Mouse (Mus musculus) CH12.LX (cell line): ENCODE measurements at regions not wholly inside any gene's neighbourhood (a gene's known extent, or its start where the extent isn't known, plus 50 kb on each side); places are given as distances from the start of the nearest gene placed in this dataset.

ENCODE experiments used
- DNase-seq: peaks from one replicate; pipeline ENCODE4 v3.0.0-alpha.2; 2013; ENCODE audit errors: extremely low read depth
- H3K27ac ChIP-seq: 2 replicates; pipeline ENCODE4 v1.5.1; 2012; ENCODE audit warnings: low read depth, mild to moderate bottlenecking, control low read depth, moderate library complexity; ENCODE audit not compliant: insufficient read depth
- H3K27me3 ChIP-seq: replicated peaks from 2 replicates; pipeline ENCODE3; 2012; ENCODE audit warnings: inconsistent platforms
- H3K36me3 ChIP-seq, 2 experiments: replicated peaks in 1 of 2; 2 replicates each; pipeline versions ENCODE3 to v1.6.1; 2012; ENCODE audit warnings: inconsistent platforms in 1 of 2, low read length in 1 of 2, mild to moderate bottlenecking in 1 of 2, mixed read lengths in 1 of 2, moderate library complexity in 1 of 2; ENCODE audit not compliant: control insufficient read depth in 1 of 2, insufficient read depth in 1 of 2
- H3K4me1 ChIP-seq, 2 experiments: 2 replicates each; pipeline ENCODE4 v1.6.1; 2012; ENCODE audit warnings: inconsistent platforms in 1 of 2, moderate library complexity in 1 of 2; ENCODE audit not compliant: insufficient read depth in 2 of 2, control insufficient read depth in 1 of 2
- H3K4me2 ChIP-seq: 2 replicates; pipeline ENCODE4 v1.6.1; 2012; ENCODE audit warnings: low read depth, mild to moderate bottlenecking, control low read depth; ENCODE audit not compliant: poor library complexity, insufficient read depth, severe bottlenecking
- H3K4me3 ChIP-seq, 3 experiments: fragments of 150-350 bp in 1 of 3; sonication (generic) in 1 of 3; replicated peaks in 1 of 3; 2 replicates each; pipeline versions ENCODE3 to v1.5.1; 2011 to 2012; ENCODE audit warnings: low read depth in 2 of 3, low read length in 2 of 3, mild to moderate bottlenecking in 2 of 3, moderate library complexity in 2 of 3, control low read depth in 1 of 3, improper control_type of control experiment in 1 of 3, inconsistent platforms in 1 of 3, mixed read lengths in 1 of 3; ENCODE audit not compliant: poor library complexity in 1 of 3
- H3K79me2 ChIP-seq: replicated peaks from 2 replicates; pipeline ENCODE4 v1.6.1; 2012; ENCODE audit warnings: mild to moderate bottlenecking, moderate library complexity; ENCODE audit not compliant: control insufficient read depth, poor library complexity, insufficient read depth, severe bottlenecking; ENCODE audit errors: extremely low read depth
- H3K9ac ChIP-seq: 2 replicates; pipeline ENCODE4 v1.6.1; 2012; ENCODE audit warnings: low read depth, mild to moderate bottlenecking, control low read depth, moderate library complexity; ENCODE audit not compliant: insufficient read depth
- H3K9me3 ChIP-seq: replicated peaks from 2 replicates; pipeline ENCODE3; 2012; ENCODE audit warnings: low read length, inconsistent platforms, mixed read lengths
- BHLHE40 ChIP-seq: IDR thresholded peaks from 2 replicates; pipeline ENCODE4 v1.6.1; 2011; ENCODE audit warnings: mild to moderate bottlenecking, low read depth, low read length, improper control_type of control experiment
- CHD2 ChIP-seq: IDR thresholded peaks from 2 replicates; pipeline ENCODE4 v1.6.1; 2011; ENCODE audit warnings: low read length, improper control_type of control experiment
- CTCF ChIP-seq, 2 experiments: IDR thresholded peaks in 1 of 2; conservative IDR thresholded peaks in 1 of 2; 2 replicates each; pipeline ENCODE4 v1.5.1; 2011 to 2012; ENCODE audit warnings: low read depth in 2 of 2, low read length in 2 of 2, improper control_type of control experiment in 1 of 2, inconsistent platforms in 1 of 2, mild to moderate bottlenecking in 1 of 2, moderate library complexity in 1 of 2
- EP300 ChIP-seq: IDR thresholded peaks from 2 replicates; pipeline ENCODE4 v1.6.1; 2011; ENCODE audit warnings: low read length, improper control_type of control experiment
- ETS1 ChIP-seq: conservative IDR thresholded peaks from 2 replicates; pipeline ENCODE4 v1.6.1; 2012; ENCODE audit warnings: low read depth, mild to moderate bottlenecking, inconsistent platforms, low read length, improper control_type of control experiment, moderate library complexity
- GABPA ChIP-seq: IDR thresholded peaks from 2 replicates; pipeline ENCODE4 v1.6.1; 2012; ENCODE audit warnings: low read depth, low read length, improper control_type of control experiment, inconsistent platforms; ENCODE audit not compliant: insufficient replicate concordance
- KAT2A ChIP-seq: IDR thresholded peaks from 2 replicates; pipeline ENCODE4 v1.6.1; 2012; ENCODE audit warnings: low read length, improper control_type of control experiment, inconsistent platforms; ENCODE audit not compliant: insufficient replicate concordance
- MAFK ChIP-seq: IDR thresholded peaks from 2 replicates; pipeline ENCODE4 v1.6.1; 2011; ENCODE audit warnings: low read length, improper control_type of control experiment; ENCODE audit not compliant: insufficient replicate concordance
- MAZ ChIP-seq: IDR thresholded peaks from 2 replicates; pipeline ENCODE4 v1.6.1; 2012; ENCODE audit warnings: low read depth, mild to moderate bottlenecking, inconsistent platforms, low read length, improper control_type of control experiment, moderate library complexity
- MYC ChIP-seq: IDR thresholded peaks from 2 replicates; pipeline ENCODE4 v1.6.1; 2011; ENCODE audit warnings: low read depth, mild to moderate bottlenecking, improper control_type of control experiment, low read length
- NELFE ChIP-seq: IDR thresholded peaks from 2 replicates; pipeline ENCODE4 v1.6.1; 2011; ENCODE audit warnings: low read depth, low read length, improper control_type of control experiment
- RAD21 ChIP-seq: IDR thresholded peaks from 2 replicates; pipeline ENCODE4 v1.6.1; 2011; ENCODE audit warnings: low read depth, mild to moderate bottlenecking, low read length, improper control_type of control experiment, moderate library complexity
- RCOR1 ChIP-seq: conservative IDR thresholded peaks from 2 replicates; pipeline ENCODE4 v1.6.1; 2012; ENCODE audit warnings: low read depth, mild to moderate bottlenecking, inconsistent platforms, low read length, improper control_type of control experiment
- UBTF ChIP-seq: IDR thresholded peaks from 2 replicates; pipeline ENCODE4 v1.6.1; 2012; ENCODE audit warnings: low read depth, mild to moderate bottlenecking, inconsistent platforms, low read length, improper control_type of control experiment, moderate library complexity
- USF1 ChIP-seq: IDR thresholded peaks from 2 replicates; pipeline ENCODE4 v1.6.1; 2014; ENCODE audit warnings: low read depth, mild to moderate bottlenecking, inconsistent platforms, low read length, improper control_type of control experiment
- ZC3H11A ChIP-seq: IDR thresholded peaks from 2 replicates; pipeline ENCODE4 v1.6.1; 2012; ENCODE audit warnings: low read depth, mild to moderate bottlenecking, inconsistent platforms, low read length, improper control_type of control experiment
- ZMIZ1 ChIP-seq: IDR thresholded peaks from 2 replicates; pipeline ENCODE4 v1.6.1; 2012; ENCODE audit warnings: low read depth, mild to moderate bottlenecking, inconsistent platforms, low read length, improper control_type of control experiment
- dilution Hi-C: fragments of 300-500 bp; cut with MboI; formaldehyde crosslinking; loops from 2 replicates; pipeline ENCODE4 v1.14.3; 2020; ENCODE audit warnings: low sequenced_read_pairs; ENCODE audit not compliant: extremely low pct_unique_long_range_greater_than_20kb, extremely low pct_ligation_motif_present
- in situ Hi-C: fragments of 300-500 bp; cut with MboI; formaldehyde crosslinking; loops from 3 replicates; pipeline ENCODE4 v1.14.3; 2019; ENCODE audit warnings: low sequenced_read_pairs, low pct_ligation_motif_present, low pct_unique_long_range_greater_than_20kb, mixed read lengths

DNA sequence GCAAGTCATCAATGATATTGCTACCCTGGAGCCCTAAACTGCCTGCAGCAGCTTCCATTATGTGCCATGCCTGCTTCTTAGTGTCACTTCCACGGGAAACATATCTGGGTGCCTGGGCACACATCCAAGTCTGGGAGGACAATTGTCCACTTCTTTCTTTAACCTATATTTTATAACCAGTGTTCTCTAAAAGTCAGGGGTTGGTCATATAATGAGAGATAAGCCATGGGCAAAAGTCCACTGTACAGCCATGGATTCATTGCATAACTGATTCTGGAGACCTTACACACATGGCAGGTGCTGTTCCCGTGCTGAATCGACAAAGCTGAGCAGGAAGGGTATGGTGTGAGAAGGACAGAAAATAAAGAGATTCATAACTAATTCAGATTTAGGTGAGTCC, 55.1 kb upstream of the Nampt start:
- Histone ChIP-seq H3K27ac (no peak overlapping the region), H3K9ac (no peak overlapping the region), H3K79me2 (no peaks in the 10 kb centered on the region), H3K4me3 (no peak overlapping the region), H3K27me3 (no peaks in the 10 kb centered on the region), H3K4me2 (no peak overlapping the region), H3K36me3 (no peaks in the 10 kb centered on the region), H3K9me3 (no peaks in the 10 kb centered on the region), H3K4me1 (peaks cover 0 to 45% of the 10 kb centered on the region in 2 experiments; a peak in 3 of 4 replicates)
- DNase-seq = no peak
- TF ChIP-seq ZC3H11A (no peak), RCOR1 (no peak)
- dilution Hi-C loops = no loop called here
- in situ Hi-C loops = no loop called here

DNA sequence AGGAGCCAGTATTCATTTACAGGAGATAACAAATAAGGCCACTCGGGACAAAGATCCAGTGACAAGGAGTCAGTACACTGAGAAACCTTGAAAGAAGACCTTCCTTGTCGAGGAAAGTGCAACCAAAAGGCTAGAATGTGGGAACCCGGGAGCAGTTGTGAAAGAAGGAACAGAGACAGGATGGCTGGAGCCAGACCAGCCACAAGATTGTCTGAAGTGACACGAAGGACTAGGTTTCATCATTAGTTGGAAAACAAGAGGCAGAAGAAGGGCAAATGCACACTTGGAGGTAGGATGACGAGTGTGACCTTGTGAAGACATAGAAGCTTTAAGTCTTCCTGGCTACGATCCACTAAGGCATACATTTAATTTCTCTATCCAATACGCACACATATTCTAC, 54.6 kb upstream of the Nampt start:
- dilution Hi-C loops = no loop called here
- Histone ChIP-seq H3K27ac (no peak overlapping the region), H3K9ac (no peak overlapping the region), H3K79me2 (no peaks in the 10 kb centered on the region), H3K4me3 (no peak overlapping the region)
- TF ChIP-seq ETS1 = no peak
- no peak for TF ChIP-seq EP300
- no peak for TF ChIP-seq BHLHE40
- TF ChIP-seq MAZ = no peak
- no peak for TF ChIP-seq NELFE
- TF ChIP-seq ZMIZ1 = no peak
- no peak for TF ChIP-seq UBTF
- TF ChIP-seq KAT2A = no peak
- no peak for TF ChIP-seq RCOR1
- no peak for TF ChIP-seq RAD21
- no peak for TF ChIP-seq GABPA
- no peak for TF ChIP-seq MAFK
- no peak for TF ChIP-seq MYC
- no peak for TF ChIP-seq USF1
- no peak for TF ChIP-seq CTCF (conservative IDR thresholded peaks at IDR 0.05 in 1 of 2, IDR thresholded peaks at IDR 0.05 in 1 of 2; ENCODE audit: low read depth in 2 of 2, low read length in 2 of 2)
- TF ChIP-seq CHD2 = no peak
- TF ChIP-seq, all 38 proteins: peak for 0
- no peaks in the 10 kb centered on the region for H3K27me3 ChIP-seq
- DNase-seq = no peak
- peaks cover 0 to 45% of the 10 kb centered on the region in 2 experiments; a peak in 3 of 4 replicates for H3K4me1 ChIP-seq
- in situ Hi-C loops = no loop called here
- H3K4me2 ChIP-seq = no peak overlapping the region
- H3K9me3 ChIP-seq = no peaks in the 10 kb centered on the region
- no peaks in the 10 kb centered on the region for H3K36me3 ChIP-seq
